Mouse (Mus musculus): ENCODE data around the gene Prkca.

DNA sequence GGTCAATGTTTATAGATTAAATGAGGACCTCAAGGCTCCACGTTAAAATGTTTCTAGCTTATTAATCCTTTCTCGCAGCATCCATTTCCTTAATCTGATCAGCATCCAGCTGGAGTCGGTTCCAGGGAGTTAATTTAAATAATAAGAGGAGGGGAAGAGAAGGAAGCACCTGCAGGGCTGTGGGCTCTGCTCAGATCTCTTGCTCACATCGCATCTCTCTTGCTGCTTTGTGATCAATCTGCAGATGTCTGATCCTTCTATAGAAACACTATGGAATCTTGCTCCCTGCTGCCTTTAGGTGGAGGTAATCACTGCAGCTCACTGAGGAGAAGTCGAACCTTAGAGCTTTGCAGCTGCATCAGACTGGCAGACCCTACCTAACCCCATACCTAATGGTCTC lies 58.7 kb downstream of the Prkca start:
- TF ChIP-seq POLR2A (IDR thresholded peaks at IDR 0.05; ENCODE audit: borderline replicate concordance, insufficient read depth, low read length) (no peak), CTCF (IDR thresholded peaks at IDR 0.05; ENCODE audit: borderline replicate concordance, insufficient read depth, low read depth, low read length) (no peak)

Data from cerebellum, adult 2 months (tissue).